Mouse (Mus musculus) adrenal gland, postnatal 14 days (tissue): ENCODE measurements around the gene Dtnbp1. TPM values are rescaled to one million over a fixed set of nuclear protein-coding genes. Genes with fewer than 3 reads are reported as not detected.

ENCODE experiments used
- DNase-seq: peaks from one replicate; pipeline ENCODE4 v3.0.0; 2021; ENCODE audit warnings: mixed read lengths
- long read RNA-seq, 2 experiments: library from polyadenylated mRNA; stranded (forward); transcript quantifications; one replicate each; pipeline ENCODE4 v2.0.0; 2021
- total RNA-seq: library from RNA; stranded (reverse); gene quantifications from 2 replicates; pipeline ENCODE4 v1.2.3, GENCODE M21; 2021

Dtnbp1 gene
- 66.0 and 69.3 TPM in 2 replicates for total RNA-seq
- long read RNA-seq, experiment 1, transcript Dtnbp1-201 (10 exons, 1,362 nt): major isoform, 112 of 142 reads
- long read RNA-seq, experiment 1, partial matches to known transcripts: 7 of 142 reads
- long read RNA-seq, experiment 1, other reads (novel, unspliced or antisense): 23 of 142 reads
- long read RNA-seq, experiment 2, transcript Dtnbp1-201 (10 exons, 1,362 nt): major isoform, 96 of 126 reads
- long read RNA-seq, experiment 2, partial matches to known transcripts: 8 of 126 reads
- long read RNA-seq, experiment 2, other reads (novel, unspliced or antisense): 21 of 126 reads

GRCm38 (mm10) chr13:45001911-45002615 is at the start of gene Dtnbp1:
Gene Dtnbp1 (minus strand): TSS chr13:45002147.
- DNase-seq: peak; percentile 86

GRCm38 (mm10) chr13:45049261-45050020 is 47.5 kb upstream of the Dtnbp1 start:
- no peak for DNase-seq

GRCm38 (mm10) chr13:45043466-45043865 is 41.5 kb upstream of the Dtnbp1 start:
- no peak for DNase-seq

GRCm38 (mm10) chr13:45040741-45041140 is 38.8 kb upstream of the Dtnbp1 start:
- no peak for DNase-seq

- DNase-seq: no peak
These were observed 38.2 kb upstream of the Dtnbp1 start for GRCm38 (mm10) chr13:45040195-45040594.

- no peak for DNase-seq
These were observed 34.5 kb upstream of the Dtnbp1 start for GRCm38 (mm10) chr13:45036417-45036816.

- no peak for DNase-seq
These were observed 32.8 kb upstream of the Dtnbp1 start for GRCm38 (mm10) chr13:45034759-45035158.

- no peak for DNase-seq
These were observed 31.4 kb upstream of the Dtnbp1 start for GRCm38 (mm10) chr13:45033360-45033759.

GRCm38 (mm10) chr13:45032484-45032883 is 30.5 kb upstream of the Dtnbp1 start:
- no peak for DNase-seq

GRCm38 (mm10) chr13:45031748-45032147 is 29.8 kb upstream of the Dtnbp1 start:
- DNase-seq: no peak

- DNase-seq: no peak
These were observed 29.4 kb upstream of the Dtnbp1 start for GRCm38 (mm10) chr13:45031314-45031713.

GRCm38 (mm10) chr13:45030830-45031229 is 28.9 kb upstream of the Dtnbp1 start:
- DNase-seq: peak; percentile 94

GRCm38 (mm10) chr13:45029791-45030190 is 27.8 kb upstream of the Dtnbp1 start:
- no peak for DNase-seq

GRCm38 (mm10) chr13:45026291-45026690 is 24.3 kb upstream of the Dtnbp1 start:
- DNase-seq: no peak

- no peak for DNase-seq
These were observed 22.9 kb upstream of the Dtnbp1 start for GRCm38 (mm10) chr13:45024821-45025220.

GRCm38 (mm10) chr13:45023356-45024150 is 21.6 kb upstream of the Dtnbp1 start:
- no peak for DNase-seq

GRCm38 (mm10) chr13:45008150-45008549 is 6.2 kb upstream of the Dtnbp1 start:
- DNase-seq: peak; percentile 65

- no peak for DNase-seq
These were observed 5.8 kb upstream of the Dtnbp1 start for GRCm38 (mm10) chr13:45007726-45008125.

- no peak for DNase-seq
These were observed 4.5 kb upstream of the Dtnbp1 start for GRCm38 (mm10) chr13:45006483-45006882.

- peak; percentile 40 for DNase-seq
These were observed 3.9 kb upstream of the Dtnbp1 start for GRCm38 (mm10) chr13:45005861-45006260.

GRCm38 (mm10) chr13:45004987-45005592 is 3.1 kb upstream of the Dtnbp1 start:
- peak; percentile 6 for DNase-seq

GRCm38 (mm10) chr13:45003026-45003425 is 1.1 kb upstream of the Dtnbp1 start:
- no peak for DNase-seq
